Mouse (Mus musculus): ENCODE measurements around the gene Zwint. TPM values are rescaled to one million over a fixed set of nuclear protein-coding genes. Genes with fewer than 3 reads are reported as not detected.

Gene Zwint
- 10 to 100 TPM; 61.9 to 66.4 TPM for total RNA-seq (2023)

GRCm38 (mm10) chr10:72654270-72655016 lies at the start of gene Zwint:
Gene Zwint (plus strand): TSS chr10:72654845.

Measured in neutrophil, adult 59 days (primary cell).